ENCODE assay signal across 15 mouse cellular contexts in the genomic region with DNA sequence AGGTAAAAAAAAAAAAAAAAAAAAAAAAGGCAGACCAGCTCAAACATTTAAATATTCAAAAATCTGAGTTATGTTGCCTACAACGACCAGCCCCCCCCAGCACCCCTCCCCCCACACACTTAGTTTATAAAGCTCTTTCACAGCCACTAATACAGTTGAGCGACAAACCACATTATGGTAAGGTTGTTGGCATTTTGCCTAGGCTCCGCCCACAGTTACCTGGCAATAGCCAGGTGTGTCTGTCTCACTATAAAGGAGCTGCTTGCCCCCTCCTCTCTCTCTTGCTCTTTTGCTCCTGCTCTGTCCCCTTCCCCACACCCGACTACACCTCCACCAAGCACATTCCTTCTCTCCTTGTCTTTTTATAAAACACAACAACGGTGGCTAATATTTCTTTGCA. TPM values are rescaled to one million over a fixed set of nuclear protein-coding genes. Genes with fewer than 3 reads are reported as not detected.
"Had no signal": no experiment of that assay in that cellular context is flagged by ENCODE, and none has a peak within 500 bp of the region (broad histone marks: within the 10 kb centered on the region; RNA-seq: fewer than 3 reads in every experiment).

No protein-coding gene starts in this region.

- H3K4me3 ChIP-seq: layer of hippocampus, adult 2 months; limb, embryonic 13.5 days; liver, embryonic 15.5 days; midbrain, embryonic 15.5 days; neural tube, embryonic 13.5 days had no signal

- H3K27ac ChIP-seq: layer of hippocampus, adult 2 months; limb, embryonic 13.5 days; liver, embryonic 15.5 days; midbrain, embryonic 15.5 days; neural tube, embryonic 13.5 days had no signal

- H3K36me3 ChIP-seq: limb, embryonic 13.5 days; liver, embryonic 15.5 days; midbrain, embryonic 15.5 days; neural tube, embryonic 13.5 days had no signal

- H3K9ac ChIP-seq: limb, embryonic 13.5 days; liver, embryonic 15.5 days; midbrain, embryonic 15.5 days; neural tube, embryonic 13.5 days had no signal

- H3K9me3 ChIP-seq: limb, embryonic 13.5 days; liver, embryonic 15.5 days; midbrain, embryonic 15.5 days; neural tube, embryonic 13.5 days had no signal

- DNase-seq: lung, adult 2 months; lung, postnatal 14 days; retina, postnatal 1 day; right cerebral cortex, postnatal 4 days; spleen, adult 18-20 months; thymus, postnatal 36 days had no signal

- ATAC-seq: hindbrain, embryonic 16.5 days; inflammation-experienced regulatory T-cells, adult 6 months; midbrain, embryonic 15.5 days had no signal

- H3K4me2 ChIP-seq: limb, embryonic 13.5 days; liver, embryonic 11.5 days; liver, embryonic 15.5 days; midbrain, embryonic 15.5 days; neural tube, embryonic 13.5 days had no signal

- H3K27me3 ChIP-seq: midbrain, embryonic 15.5 days had no signal

RNA-seq across cellular contexts. Expression of a gene that starts 17.4 kb away (rescaled TPM):
- polyA plus RNA-seq: limb, embryonic 13.5 days; liver, embryonic 11.5 days; liver, embryonic 15.5 days; stomach, embryonic 14.5 days had no signal
